Mouse (Mus musculus): Measurements from ENCODE around the gene Ppp1r13b.

Ppp1r13b gene

DNA sequence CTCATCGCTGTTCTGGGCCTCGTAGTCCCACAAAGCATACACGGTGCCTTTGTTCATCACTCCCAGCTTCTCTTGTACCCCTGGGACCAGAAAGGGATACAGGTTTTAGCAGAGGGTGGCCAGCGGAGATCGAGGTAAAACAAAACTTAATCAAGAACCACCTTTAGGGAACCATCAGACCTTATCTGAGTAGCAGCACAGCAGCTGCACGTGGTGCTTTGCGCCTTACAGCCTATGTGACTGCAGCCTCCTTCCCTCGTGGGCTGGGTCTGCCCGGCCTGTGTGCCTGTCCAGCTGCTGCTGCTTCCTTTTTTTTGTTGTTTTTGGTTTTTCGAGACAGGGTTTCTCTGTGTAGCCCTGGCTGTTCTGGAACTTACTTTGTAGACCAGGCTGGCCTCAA lies 77.5 kb downstream of the Ppp1r13b start:
- DNase-seq (ENCODE audit: extremely low spot score, low spot score), result no peak

- no peak for DNase-seq (ENCODE audit: extremely low spot score, low spot score)
Measured at GRCm38 (mm10) chr12:111829954-111830353, 78.0 kb downstream of the Ppp1r13b start.

- DNase-seq (ENCODE audit: extremely low spot score, low spot score), result no peak
Measured at GRCm38 (mm10) chr12:111829447-111829846, 78.5 kb downstream of the Ppp1r13b start.

- DNase-seq (ENCODE audit: extremely low spot score, low spot score), result no peak
Measured at GRCm38 (mm10) chr12:111827556-111827955, 80.4 kb downstream of the Ppp1r13b start.

DNA sequence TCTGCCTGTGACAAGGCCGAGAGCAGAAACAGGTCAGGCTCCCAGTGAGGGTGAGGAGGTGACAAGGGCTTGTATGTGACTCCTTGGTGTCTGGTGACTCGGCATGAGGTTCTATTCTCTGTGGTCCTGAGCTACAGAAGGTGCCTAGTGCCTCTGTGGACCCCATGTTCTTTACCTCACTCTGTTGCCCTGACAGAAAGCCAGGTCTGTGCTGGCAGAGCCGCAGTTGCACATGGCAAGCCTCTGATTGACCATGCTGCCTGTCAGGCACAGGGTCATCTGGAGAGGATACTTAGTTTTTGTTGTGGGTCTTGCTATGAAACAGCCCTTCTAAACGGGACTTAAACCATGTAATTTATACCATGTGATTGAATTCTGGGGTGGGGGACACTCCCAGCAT lies 86.0 kb downstream of the Ppp1r13b start:
- no peak for DNase-seq (ENCODE audit: extremely low spot score, low spot score)

DNA sequence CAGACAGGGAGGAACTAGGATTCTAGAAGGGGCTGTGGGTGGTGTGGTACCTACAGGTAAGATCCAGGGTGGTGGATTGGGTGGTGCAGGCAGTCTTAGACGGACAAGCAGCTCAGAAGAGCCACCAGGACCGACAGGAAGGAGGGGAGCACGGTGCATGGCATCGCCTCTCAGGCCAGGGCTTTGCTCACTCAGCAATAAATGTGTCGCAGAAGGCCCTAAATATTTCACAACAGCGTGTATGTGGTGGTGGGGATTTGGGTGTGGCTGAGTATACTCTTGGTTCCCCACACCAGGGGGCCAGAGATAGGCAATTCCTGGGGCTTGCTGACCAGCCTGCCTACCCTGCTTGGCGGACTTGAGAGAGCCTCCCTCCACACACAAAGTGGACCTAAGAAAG lies 87.2 kb downstream of the Ppp1r13b start:
- no peak for DNase-seq (ENCODE audit: extremely low spot score, low spot score)

- no peak for DNase-seq (ENCODE audit: extremely low spot score, low spot score)
Measured at GRCm38 (mm10) chr12:111819936-111820335, 88.0 kb downstream of the Ppp1r13b start.

GRCm38 (mm10) chr12:111817991-111818390 lies 89.9 kb downstream of the Ppp1r13b start:
- no peak for DNase-seq (ENCODE audit: extremely low spot score, low spot score)

DNA sequence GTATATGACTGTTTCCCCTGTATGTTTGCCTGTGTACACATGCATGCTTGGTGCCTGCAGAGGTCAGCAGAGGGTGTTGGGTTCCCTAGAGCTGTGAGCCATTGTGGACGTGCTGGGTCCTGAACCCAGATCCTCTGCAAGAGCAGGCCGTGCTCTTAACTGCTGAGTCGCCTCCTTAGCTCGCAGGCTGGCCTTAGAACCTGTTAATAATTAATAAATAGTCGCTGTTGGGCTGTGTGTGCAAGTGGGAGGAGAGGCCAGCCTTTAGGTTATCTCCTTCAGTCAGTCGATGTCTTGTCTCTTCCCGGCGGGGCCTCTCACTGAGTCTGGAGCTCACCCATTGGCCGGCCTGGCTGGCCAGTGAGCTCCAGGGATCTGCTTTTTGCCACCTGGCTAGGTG lies 90.9 kb downstream of the Ppp1r13b start:
- no peak for DNase-seq (ENCODE audit: extremely low spot score, low spot score)

DNA sequence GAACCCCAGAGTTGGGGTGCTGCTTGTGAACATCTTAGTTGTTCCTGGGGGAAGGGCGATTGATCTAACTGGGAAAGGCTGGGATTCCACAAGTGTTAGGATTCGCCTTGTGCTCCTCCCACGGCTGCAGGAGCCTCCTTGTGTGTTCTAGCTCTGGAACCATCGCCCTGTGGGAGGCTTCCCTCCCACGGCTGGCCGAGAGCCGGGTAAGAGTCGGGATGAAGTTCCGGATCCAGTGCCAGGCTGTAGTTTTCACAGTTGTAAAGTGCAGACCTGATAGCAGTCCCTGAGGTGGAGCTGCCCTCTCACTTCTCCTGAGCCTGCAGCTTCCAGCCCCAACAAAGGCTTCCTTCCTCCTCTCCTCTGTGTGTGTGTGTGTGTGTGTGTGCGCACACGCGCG lies 91.4 kb downstream of the Ppp1r13b start:
- no peak for DNase-seq (ENCODE audit: extremely low spot score, low spot score)

DNA sequence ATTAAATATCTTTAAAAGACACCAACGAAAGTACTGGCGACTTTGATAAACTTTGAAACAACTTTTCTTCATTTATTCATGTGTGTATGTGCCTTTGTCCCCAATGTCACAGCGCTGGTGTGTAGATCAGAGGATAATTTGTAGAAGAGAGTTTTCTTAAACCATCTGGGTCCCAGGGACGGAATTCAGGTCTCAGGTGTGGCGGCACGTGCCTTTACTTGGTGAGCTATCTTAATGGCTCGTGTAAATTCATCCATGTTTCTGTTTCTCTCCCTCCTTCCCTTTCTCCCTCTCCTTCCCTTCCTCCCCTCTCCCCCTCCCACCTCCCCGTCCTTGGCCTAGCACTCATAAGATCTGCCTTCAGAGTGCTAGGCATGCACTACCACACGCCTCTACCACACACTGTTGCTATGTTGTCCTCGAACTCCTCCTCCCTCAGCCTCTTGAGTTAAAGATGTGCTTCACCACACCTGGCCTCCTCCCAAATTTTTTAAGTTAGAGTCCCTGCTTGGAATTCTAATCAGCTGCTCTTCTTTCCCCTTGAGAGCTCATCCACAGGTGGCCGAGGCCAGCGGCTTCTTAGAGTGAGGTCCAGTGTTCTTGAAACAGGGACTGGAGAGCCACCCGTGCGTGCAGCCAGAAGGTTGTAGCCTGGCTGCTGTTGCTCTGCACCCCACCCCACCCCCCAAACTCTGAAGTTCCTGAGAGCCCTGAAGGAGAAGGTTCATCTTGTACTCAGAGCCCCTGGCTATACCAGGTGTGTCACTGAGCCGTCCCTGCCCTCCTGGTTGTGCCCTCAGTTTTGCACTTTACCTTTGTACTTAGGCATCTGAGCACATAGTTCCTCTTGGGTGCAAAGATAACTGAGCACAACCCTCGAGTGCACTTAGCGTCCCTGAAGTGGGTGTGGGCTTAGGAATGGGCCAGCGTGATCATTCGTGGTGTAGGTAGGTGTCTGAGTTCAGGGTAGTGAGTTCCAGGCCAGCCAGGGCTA lies 92.8 kb downstream of the Ppp1r13b start:
- DNase-seq (ENCODE audit: extremely low spot score, low spot score), result no peak

GRCm38 (mm10) chr12:111813766-111814617 lies 93.9 kb downstream of the Ppp1r13b start, which contains the start of the genes Xrcc3 and Zfyve21:
TSS of gene Xrcc3 (minus strand) at chr12:111813873.
TSS of gene Zfyve21 (plus strand) at chr12:111814170.
- peak; percentile 96 for DNase-seq (ENCODE audit: extremely low spot score, low spot score)

GRCm38 (mm10) chr12:111813111-111813765 lies 94.7 kb downstream of the Ppp1r13b start:
- no peak for DNase-seq (ENCODE audit: extremely low spot score, low spot score)

- no peak for DNase-seq (ENCODE audit: extremely low spot score, low spot score)
Measured at GRCm38 (mm10) chr12:111812611-111813010, 95.3 kb downstream of the Ppp1r13b start.

GRCm38 (mm10) chr12:111812075-111812474 lies 95.8 kb downstream of the Ppp1r13b start:
- DNase-seq (ENCODE audit: extremely low spot score, low spot score), result no peak

DNA sequence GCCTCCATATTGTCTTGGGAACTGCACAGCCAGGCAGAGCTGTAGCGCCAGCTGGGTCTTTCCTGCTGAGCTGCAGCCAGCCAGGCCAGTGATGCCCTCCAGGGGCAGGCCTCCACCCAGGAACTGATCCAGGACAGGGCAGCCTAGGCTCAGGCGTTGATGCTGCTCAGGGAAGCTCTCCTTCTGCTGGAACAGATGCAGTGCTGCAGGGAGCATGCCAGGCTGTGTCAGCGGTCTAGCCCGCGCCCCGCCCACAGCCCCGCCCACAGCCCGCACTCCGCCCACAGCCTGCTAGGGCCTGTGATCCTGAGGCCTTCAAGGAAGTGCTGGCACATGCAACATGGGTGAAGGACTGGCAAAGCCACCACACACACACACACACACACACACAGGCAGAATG lies 98.1 kb downstream of the Ppp1r13b start:
- DNase-seq (ENCODE audit: extremely low spot score, low spot score), result peak; percentile 78

DNA sequence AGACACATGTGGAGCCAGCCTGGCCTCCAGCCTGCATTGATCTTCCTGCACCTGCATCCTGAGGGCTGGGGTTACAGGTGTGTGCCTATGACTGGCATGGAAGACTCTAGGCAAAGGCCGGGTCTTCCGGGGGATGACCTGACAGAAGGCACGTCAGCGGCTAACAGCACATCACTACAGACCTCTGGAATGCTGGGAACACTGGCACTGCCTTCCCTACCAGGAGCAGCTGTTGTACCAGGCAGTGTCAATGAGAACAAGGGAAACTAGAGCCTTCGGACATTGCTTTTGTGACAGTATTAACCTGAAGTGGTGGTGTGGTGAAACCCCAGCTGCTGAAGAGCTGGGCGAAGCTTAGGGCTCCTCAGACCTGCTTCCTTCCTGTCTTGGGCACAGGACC lies 99.1 kb downstream of the Ppp1r13b start:
- no peak for DNase-seq (ENCODE audit: extremely low spot score, low spot score)

GRCm38 (mm10) chr12:111803538-111803937 lies 104.4 kb downstream of the Ppp1r13b start:
- no peak for DNase-seq (ENCODE audit: extremely low spot score, low spot score)

DNA sequence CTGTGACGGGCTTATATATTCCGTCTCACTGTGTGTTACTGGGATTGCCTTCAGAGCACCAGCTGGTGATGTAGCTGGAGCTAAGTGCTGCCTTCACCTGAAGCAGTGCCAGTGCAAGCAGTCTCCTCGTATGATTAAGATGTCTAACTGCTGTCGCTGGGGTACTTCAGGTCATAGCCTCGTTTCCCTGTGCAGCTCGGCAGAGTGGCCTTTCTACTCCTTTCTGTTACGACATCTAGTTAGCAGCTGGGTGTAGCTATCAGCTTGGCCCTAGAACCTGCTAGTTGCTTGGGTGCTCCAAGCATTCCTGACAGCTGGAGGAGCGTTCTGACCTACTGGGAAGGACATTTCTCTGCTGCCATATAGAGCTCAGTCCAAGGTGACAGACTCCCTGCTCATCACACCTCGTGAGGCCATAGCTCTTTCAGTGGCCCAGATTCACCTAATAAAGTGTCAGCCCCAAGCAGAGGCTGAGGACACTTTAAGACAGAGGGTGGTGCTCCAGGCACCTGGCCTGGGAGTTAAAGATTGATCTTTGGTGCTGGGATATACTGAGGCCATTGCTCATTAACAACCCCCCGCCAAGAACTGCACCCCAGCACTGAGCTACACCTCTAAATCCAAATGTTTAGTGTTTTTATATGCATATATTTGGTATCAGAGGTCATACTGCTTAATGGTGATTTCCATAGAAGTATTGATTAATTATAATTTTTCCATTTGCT lies 107.3 kb downstream of the Ppp1r13b start:
- no peak for DNase-seq (ENCODE audit: extremely low spot score, low spot score)

DNA sequence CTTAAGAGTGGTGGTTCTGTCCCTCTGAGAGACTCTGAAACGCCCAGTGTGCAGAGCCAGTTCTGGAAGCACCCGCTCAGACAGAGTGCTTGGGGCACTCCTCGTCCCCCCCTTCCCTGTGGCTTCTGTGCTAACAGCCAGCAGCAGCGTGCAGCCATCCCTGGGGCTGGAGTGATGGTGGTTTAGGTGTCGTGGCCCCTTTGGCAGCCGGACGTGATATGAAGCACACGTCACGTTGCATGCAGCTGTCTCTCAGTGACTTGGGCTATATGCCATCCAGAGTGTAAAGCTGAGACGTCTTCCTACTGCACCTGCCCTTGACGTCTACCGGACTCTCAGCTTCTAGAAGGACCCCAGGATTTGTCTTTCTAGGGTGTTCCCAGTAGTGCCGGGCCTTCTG lies 109.4 kb downstream of the Ppp1r13b start:
- no peak for DNase-seq (ENCODE audit: extremely low spot score, low spot score)

DNA sequence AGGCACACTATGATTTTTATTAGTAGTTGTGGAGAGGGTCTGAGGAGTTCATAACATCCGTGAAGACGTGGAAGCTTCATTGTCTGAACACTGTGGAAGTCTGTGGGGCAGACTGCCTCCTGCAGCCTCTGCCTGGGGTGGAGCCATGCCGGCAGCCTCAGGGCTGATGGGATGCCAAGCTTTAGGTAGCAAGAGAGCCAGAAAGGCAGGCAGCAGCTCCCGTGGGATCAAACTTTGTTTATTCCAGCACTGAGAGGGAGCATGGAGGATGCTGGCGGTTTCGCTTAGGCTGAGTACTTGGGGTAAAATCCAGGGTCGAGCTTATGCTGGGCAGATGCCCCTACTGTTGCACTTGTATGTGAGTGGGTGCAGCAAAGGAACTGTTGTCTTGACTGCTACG lies 110.7 kb downstream of the Ppp1r13b start:
- DNase-seq (ENCODE audit: extremely low spot score, low spot score), result no peak

Measured in neural tube, embryonic 10.5 days (tissue).